Mouse (Mus musculus) lung, embryonic 16.5 days (tissue): ENCODE measurements at regions not wholly inside any gene's neighbourhood (a gene's known extent, or its start where the extent isn't known, plus 50 kb on each side); places are given as distances from the start of the nearest gene placed in this dataset.
"Not testable (repeated sequence)": the region's sequence is repeated elsewhere in the genome, so short reads cannot be mapped to it uniquely, and the experiment has no call there.

ENCODE experiments used
- ATAC-seq: fragments of 200-750 bp; cut with Nextera tagmentation; 2 replicates; pipeline ENCODE4 v1.8.0; 2017; ENCODE audit warnings: low read depth, mild to moderate bottlenecking, moderate library complexity
- H3K27ac ChIP-seq: fragments of 300-500 bp; sonication (generic); 2 replicates; pipeline ENCODE4 v1.5.1; 2014; ENCODE audit warnings: mild to moderate bottlenecking, control low read depth, low read length
- H3K27me3 ChIP-seq: fragments of 300-500 bp; sonication (generic); 2 replicates; pipeline ENCODE4 v1.6.1; 2014; ENCODE audit warnings: low read depth, low read length, mixed read lengths; ENCODE audit not compliant: control insufficient read depth, insufficient read depth
- H3K36me3 ChIP-seq: fragments of 300-500 bp; sonication (generic); 2 replicates; pipeline ENCODE4 v1.6.1; 2014; ENCODE audit warnings: low read length; ENCODE audit not compliant: control insufficient read depth, insufficient read depth
- H3K4me1 ChIP-seq: fragments of 300-500 bp; sonication (generic); replicated peaks from 2 replicates; pipeline ENCODE4 v1.6.1; 2014; ENCODE audit warnings: low read length, mixed read lengths; ENCODE audit not compliant: control insufficient read depth, insufficient read depth
- H3K4me2 ChIP-seq: fragments of 300-500 bp; sonication (generic); 2 replicates; pipeline ENCODE4 v1.6.1; 2014; ENCODE audit warnings: low read depth, low read length, control low read depth
- H3K4me3 ChIP-seq: fragments of 300-500 bp; sonication (generic); 2 replicates; pipeline ENCODE4 v1.5.1; 2014; ENCODE audit warnings: mild to moderate bottlenecking, low read length, control low read depth
- H3K9ac ChIP-seq: fragments of 300-500 bp; sonication (generic); 2 replicates; pipeline ENCODE4 v1.6.1; 2014; ENCODE audit warnings: low read length, control low read depth
- H3K9me3 ChIP-seq: fragments of 300-500 bp; sonication (generic); 2 replicates; pipeline ENCODE4 v1.6.1; 2016; ENCODE audit warnings: low read length; ENCODE audit not compliant: control insufficient read depth
- WGBS: fragments of 180-500 bp; shearing (Covaris S2); extraction: QIAGEN DNeasy Blood & Tissue Kit; methylation state at CpG from one replicate; pipeline ENCODE4 v1.1.7; 2014; 5-methylcytosine and 5-hydroxymethylcytosine counted together

DNA sequence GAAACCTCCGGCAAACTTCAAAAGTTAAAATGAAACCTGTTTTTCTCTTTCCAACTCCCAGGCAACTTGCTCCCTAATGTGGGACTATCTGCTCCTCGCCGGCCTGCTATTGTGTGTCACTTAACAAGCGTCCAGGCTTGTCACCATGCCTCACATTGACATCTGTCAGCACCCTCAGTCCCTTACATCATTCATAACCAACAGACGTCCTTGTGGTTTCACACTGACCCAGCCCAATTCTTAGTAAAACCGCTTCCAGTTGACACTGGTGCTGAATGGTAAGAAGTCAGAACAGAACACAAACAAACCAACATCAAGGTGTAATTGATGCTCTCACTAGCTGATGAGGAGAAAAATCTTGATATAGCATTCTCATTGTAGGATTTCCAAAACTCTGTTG lies 85.8 kb upstream of the Ifngr1 start:
- Histone ChIP-seq H3K9me3 (no peaks in the 10 kb centered on the region), H3K4me2 (no peak overlapping the region), H3K27me3 (no peaks in the 10 kb centered on the region), H3K27ac (no peak overlapping the region), H3K4me3 (no peak overlapping the region), H3K9ac (no peak overlapping the region), H3K36me3 (no peaks in the 10 kb centered on the region), H3K4me1 (no peaks in the 10 kb centered on the region)
- no peak for ATAC-seq
- 68% methylated on average over 6 of the region's 6 CpGs for WGBS

- no peak overlapping the region for H3K4me3 ChIP-seq
- no peaks in the 10 kb centered on the region for H3K36me3 ChIP-seq
Observed at GRCm38 (mm10) chr10:19506434-19506833, 85.3 kb upstream of the Ifngr1 start.

DNA sequence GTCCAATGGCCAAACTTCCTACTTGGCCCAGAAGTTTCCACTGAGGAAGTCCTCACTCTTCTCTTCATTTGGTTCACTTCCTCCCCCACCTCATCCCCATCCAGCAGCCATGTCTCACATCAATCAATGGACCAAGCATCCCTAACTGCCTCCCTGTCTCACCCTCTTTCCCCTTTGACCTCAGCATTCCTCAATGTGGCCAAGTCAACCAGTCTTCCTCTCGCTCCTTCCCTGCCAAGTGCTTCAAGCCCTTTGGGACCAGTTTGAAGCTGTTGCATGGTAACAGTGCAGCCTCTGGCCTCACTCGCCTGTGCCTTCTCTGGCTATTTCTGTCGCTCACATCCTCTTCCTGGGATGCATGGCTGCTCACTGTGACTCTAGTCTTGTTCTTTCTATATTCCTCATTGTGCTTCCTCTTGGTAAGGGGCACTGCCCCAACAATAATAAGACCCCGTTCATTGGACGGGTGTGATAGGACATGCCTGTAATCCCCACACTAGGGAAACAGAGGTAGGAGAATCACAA lies 83.5 kb upstream of the Ifngr1 start:
- H3K36me3 ChIP-seq, result no peaks in the 10 kb centered on the region
- no peaks in the 10 kb centered on the region for H3K4me1 ChIP-seq
- H3K9me3 ChIP-seq, result no peaks in the 10 kb centered on the region
- WGBS, result 73% methylated on average over 5 of the region's 5 CpGs
- H3K9ac ChIP-seq, result no peak overlapping the region
- no peak overlapping the region for H3K4me3 ChIP-seq
- ATAC-seq, result no peak
- H3K27ac ChIP-seq, result no peak overlapping the region
- H3K27me3 ChIP-seq, result no peaks in the 10 kb centered on the region
- H3K4me2 ChIP-seq, result no peak overlapping the region

More at GRCm38 (mm10) chr10:19506434-19506833, 85.3 kb upstream of the Ifngr1 start:
- H3K9me3 ChIP-seq, result no peaks in the 10 kb centered on the region
- H3K27me3 ChIP-seq, result no peaks in the 10 kb centered on the region
- H3K27ac ChIP-seq, result no peak overlapping the region
- no peaks in the 10 kb centered on the region for H3K4me1 ChIP-seq
- no peak for ATAC-seq
- H3K4me2 ChIP-seq, result no peak overlapping the region
- H3K9ac ChIP-seq, result no peak overlapping the region

GRCm38 (mm10) chr10:19510047-19510446 lies 81.7 kb upstream of the Ifngr1 start:
- WGBS, result 77% methylated on average over 10 of the region's 10 CpGs
- no peak overlapping the region for H3K9ac ChIP-seq
- no peak for ATAC-seq
- H3K9me3 ChIP-seq, result no peaks in the 10 kb centered on the region
- H3K4me1 ChIP-seq, result no peaks in the 10 kb centered on the region
- H3K4me3 ChIP-seq, result no peak overlapping the region
- no peak overlapping the region for H3K27ac ChIP-seq
- H3K4me2 ChIP-seq, result no peak overlapping the region
- no peaks in the 10 kb centered on the region for H3K27me3 ChIP-seq
- H3K36me3 ChIP-seq, result no peaks in the 10 kb centered on the region

DNA sequence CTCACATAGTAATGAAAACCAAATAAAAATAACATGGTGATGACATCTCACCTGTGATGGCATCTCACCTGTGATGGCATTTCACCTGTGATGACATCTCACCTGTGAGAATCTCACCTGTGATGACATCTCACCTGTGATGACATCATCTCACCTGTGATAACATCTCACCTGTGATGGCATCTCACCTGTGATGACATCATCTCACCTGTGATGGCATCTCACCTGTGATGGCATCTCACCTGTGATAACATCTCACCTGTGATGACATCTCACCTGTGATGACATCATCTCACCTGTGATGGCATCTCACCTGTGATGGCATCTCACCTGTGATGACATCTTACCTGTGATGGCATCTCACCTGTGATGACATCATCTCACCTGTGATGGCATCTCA lies 77.4 kb upstream of the Ifngr1 start:
- H3K36me3 ChIP-seq, ATAC-seq, H3K4me2 ChIP-seq, H3K27me3 ChIP-seq, H3K27ac ChIP-seq, H3K9ac ChIP-seq, H3K9me3 ChIP-seq, H3K4me1 ChIP-seq, H3K4me3 ChIP-seq: not testable (repeated sequence)

- Histone ChIP-seq H3K9ac (no peak overlapping the region), H3K4me2 (no peak overlapping the region), H3K27ac (no peak overlapping the region), H3K4me3 (no peak overlapping the region), H3K9me3 (0 out of 2 replicates have a peak, but pooled peaks cover 2% of the 10 kb centered on the region), H3K4me1 (no peaks in the 10 kb centered on the region), H3K36me3 (no peaks in the 10 kb centered on the region), H3K27me3 (no peaks in the 10 kb centered on the region)
- no peak for ATAC-seq
- WGBS, result 90% methylated on average over 2 of the region's 2 CpGs
Observed at GRCm38 (mm10) chr10:19514837-19515236, 76.9 kb upstream of the Ifngr1 start.

- Histone ChIP-seq H3K36me3 (no peaks in the 10 kb centered on the region), H3K4me3 (no peak overlapping the region), H3K9me3 (0 out of 2 replicates have a peak, but pooled peaks cover 2% of the 10 kb centered on the region), H3K9ac (no peak overlapping the region), H3K4me2 (no peak overlapping the region), H3K27me3 (no peaks in the 10 kb centered on the region), H3K4me1 (no peaks in the 10 kb centered on the region), H3K27ac (no peak overlapping the region)
- ATAC-seq, result no peak
- 95% methylated on average over 3 of the region's 3 CpGs for WGBS
Observed at GRCm38 (mm10) chr10:19516011-19516410, 75.7 kb upstream of the Ifngr1 start.

DNA sequence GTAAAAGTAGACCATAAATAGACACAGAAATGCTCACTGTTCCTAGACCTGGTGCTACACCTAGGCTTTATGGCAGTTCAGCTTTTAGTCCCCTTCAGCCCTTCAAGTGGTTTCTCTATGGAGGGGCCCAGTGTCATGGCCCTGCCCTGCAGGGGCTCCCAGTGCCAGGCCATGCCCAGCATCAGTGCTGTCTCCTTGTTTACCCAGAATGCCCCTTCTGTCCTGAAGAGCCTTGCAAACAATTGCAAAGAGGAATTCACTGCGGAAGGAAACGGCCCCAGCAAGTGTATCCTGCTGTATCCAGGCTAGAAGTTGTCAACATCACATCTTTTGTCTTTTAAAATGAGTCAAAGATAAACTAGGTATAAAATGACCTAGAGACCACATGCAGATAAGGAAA lies 74.7 kb upstream of the Ifngr1 start:
- H3K36me3 ChIP-seq, result no peaks in the 10 kb centered on the region
- WGBS, result 48% methylated on average over 2 of the region's 2 CpGs
- H3K4me1 ChIP-seq, result no peaks in the 10 kb centered on the region
- ATAC-seq, result peak; percentile 62
- no peak overlapping the region for H3K4me3 ChIP-seq
- H3K9ac ChIP-seq, result no peak overlapping the region
- H3K4me2 ChIP-seq, result no peak overlapping the region
- H3K9me3 ChIP-seq, result 0 out of 2 replicates have a peak, but pooled peaks cover 2% of the 10 kb centered on the region
- no peaks in the 10 kb centered on the region for H3K27me3 ChIP-seq
- no peak overlapping the region for H3K27ac ChIP-seq

GRCm38 (mm10) chr10:19518763-19519162 lies 73.0 kb upstream of the Ifngr1 start:
- Histone ChIP-seq H3K27ac (no peak overlapping the region), H3K4me3 (no peak overlapping the region), H3K4me1 (no peaks in the 10 kb centered on the region), H3K9me3 (0 out of 2 replicates have a peak, but pooled peaks cover 2% of the 10 kb centered on the region), H3K4me2 (no peak overlapping the region), H3K27me3 (no peaks in the 10 kb centered on the region), H3K9ac (no peak overlapping the region), H3K36me3 (no peaks in the 10 kb centered on the region)
- no peak for ATAC-seq
- 9% methylated on average over 6 of the region's 6 CpGs for WGBS

DNA sequence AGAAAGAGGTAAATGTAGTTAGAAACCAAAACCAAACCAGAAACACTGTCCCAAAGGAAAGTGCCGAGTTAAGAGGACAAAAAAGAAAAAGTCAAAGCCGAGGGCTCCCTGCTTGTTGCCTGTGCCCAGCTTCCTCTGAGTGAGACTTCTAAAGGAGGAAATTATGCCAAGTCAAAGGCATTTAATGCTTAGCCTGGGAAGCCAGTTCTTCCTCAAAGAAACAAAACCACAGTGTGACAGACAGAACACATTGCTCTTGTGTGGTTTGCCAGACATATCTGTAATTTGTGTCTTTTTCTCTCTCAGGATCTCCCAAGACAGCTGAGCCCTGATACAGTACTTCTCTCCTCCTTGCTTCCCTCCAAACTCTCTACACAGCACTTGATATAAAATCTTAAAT lies 69.6 kb upstream of the Ifngr1 start:
- no peaks in the 10 kb centered on the region for H3K27me3 ChIP-seq
- H3K4me1 ChIP-seq, result peaks cover 6% of the 10 kb centered on the region; the same call in 1 of the 2 replicates
- WGBS, result 55% methylated on average over 2 of the region's 2 CpGs

More for the DNA sequence above, 69.6 kb upstream of the Ifngr1 start:
- Histone ChIP-seq H3K36me3 (no peaks in the 10 kb centered on the region), H3K9ac (no peak overlapping the region), H3K4me3 (no peak overlapping the region), H3K27ac (no peak overlapping the region), H3K4me2 (no peak overlapping the region), H3K9me3 (no peaks in the 10 kb centered on the region)
- ATAC-seq, result no peak
